Mouse (Mus musculus): ENCODE results near the gene Krtap8-1.

Krtap8-1 gene

GRCm38 (mm10) chr16:89461189-89461588 lies 26.6 kb downstream of the Krtap8-1 start:
- no peak for TF ChIP-seq GATA4 (IDR thresholded peaks at IDR 0.05; ENCODE audit: insufficient replicate concordance, low read length)

Measured in liver, adult (tissue).